Mouse (Mus musculus) G1E (cell line): ENCODE measurements around the gene Krtap10-4.

Experiments
- CTCF ChIP-seq: IDR thresholded peaks from 2 replicates; pipeline ENCODE4 v1.5.1; 2012; ENCODE audit warnings: low read depth, low read length, inconsistent platforms, mixed read lengths
- GATA1 ChIP-seq: IDR thresholded peaks from 2 replicates; pipeline ENCODE4 v1.6.1; 2012; ENCODE audit warnings: borderline replicate concordance, low read length, inconsistent platforms, mixed read lengths
- GATA2 ChIP-seq: IDR thresholded peaks from 2 replicates; pipeline ENCODE4 v1.6.1; 2012; ENCODE audit warnings: low read depth, low read length, inconsistent platforms, borderline replicate concordance
- POLR2AphosphoS5 ChIP-seq: IDR thresholded peaks from 2 replicates; pipeline ENCODE4 v1.6.1; 2012; ENCODE audit warnings: low read depth, low read length, inconsistent platforms; ENCODE audit not compliant: insufficient replicate concordance
- TAL1 ChIP-seq: conservative IDR thresholded peaks from 2 replicates; pipeline ENCODE4 v1.6.1; 2012; ENCODE audit warnings: low read depth, low read length, inconsistent platforms, mixed read lengths

- TF ChIP-seq CTCF (no peak), TAL1 (no peak), GATA2 (no peak), GATA1 (no peak), POLR2AphosphoS5 (no peak)
Observed at GRCm38 (mm10) chr10:77846503-77846902, 19.6 kb upstream of the Krtap10-4 start, which contains the start of gene Gm36176.
